Mouse (Mus musculus) T-helper 17 cell (primary cell): ENCODE measurements at regions not wholly inside any gene's neighbourhood (a gene's known extent, or its start where the extent isn't known, plus 50 kb on each side); places are given as distances from the start of the nearest gene placed in this dataset.
"Not testable (repeated sequence)": the region's sequence is repeated elsewhere in the genome, so short reads cannot be mapped to it uniquely, and the experiment has no call there.

Experiments used
- in situ Hi-C, 2 experiments: fragments of 300-600 bp; cut with MboI, MseI; formaldehyde crosslinking; loops; 1 replicate in 1 of 2; 2 replicates in 1 of 2; pipeline ENCODE4 v1.15.1; 2025; ENCODE audit warnings: high pct_unique_total_duplicates in 2 of 2

- in situ Hi-C loops = loop anchor here in 1 of 2 experiments (10.0 kb wide), 1 partner anchor 1306 kb away; no protein-coding TSS in a partner anchor
Observed at GRCm38 (mm10) chr5:74830646-74831045, 127.9 kb upstream of the Lnx1 start.

- in situ Hi-C loops = no loop called here
Observed at GRCm38 (mm10) chr5:74829003-74829402, 126.3 kb upstream of the Lnx1 start.

- in situ Hi-C loops = no loop called here
Observed at GRCm38 (mm10) chr5:74827944-74828343, 125.2 kb upstream of the Lnx1 start.

- in situ Hi-C loops = no loop called here
Observed at GRCm38 (mm10) chr5:74825517-74826254, 123.0 kb upstream of the Lnx1 start.

GRCm38 (mm10) chr5:74823719-74824118, 121.0 kb upstream of the Lnx1 start:
- in situ Hi-C loops = no loop called here

- in situ Hi-C loops = no loop called here
Observed at GRCm38 (mm10) chr5:74821969-74822368, 119.3 kb upstream of the Lnx1 start.

- in situ Hi-C loops = no loop called here
Observed at GRCm38 (mm10) chr5:74816523-74816922, 113.8 kb upstream of the Lnx1 start.

GRCm38 (mm10) chr5:74813396-74813795, 110.7 kb upstream of the Lnx1 start:
- in situ Hi-C loops = no loop called here

- in situ Hi-C loops = no loop called here
Observed at GRCm38 (mm10) chr5:74811046-74811445, 108.3 kb upstream of the Lnx1 start.

- in situ Hi-C loops = no loop called here
Observed at GRCm38 (mm10) chr5:74807581-74808221, 105.0 kb upstream of the Lnx1 start.

GRCm38 (mm10) chr5:74801946-74802345, 99.2 kb upstream of the Lnx1 start:
- in situ Hi-C loops = no loop called here

- in situ Hi-C loops = no loop called here
Observed at GRCm38 (mm10) chr5:74800351-74800750, 97.6 kb upstream of the Lnx1 start.

GRCm38 (mm10) chr5:74796421-74797067, 93.8 kb upstream of the Lnx1 start:
- in situ Hi-C loops = loop anchor here (5.0 kb wide), 2 partner anchors 356 to 366 kb away; partner anchors contain the start of gene Pdgfra (in 1 of the 2)

GRCm38 (mm10) chr5:74794726-74795125, 92.0 kb upstream of the Lnx1 start:
- in situ Hi-C loops = loop anchor here (5.0 kb wide), 2 partner anchors 358 to 368 kb away; partner anchors contain the start of gene Pdgfra (in 1 of the 2)

GRCm38 (mm10) chr5:74793431-74793830, 90.7 kb upstream of the Lnx1 start:
- in situ Hi-C loops = no loop called here

GRCm38 (mm10) chr5:74792936-74793335, 90.2 kb upstream of the Lnx1 start:
- in situ Hi-C loops = no loop called here

- in situ Hi-C loops = no loop called here
Observed at GRCm38 (mm10) chr5:74792301-74792700, 89.6 kb upstream of the Lnx1 start.

- in situ Hi-C loops = not testable (repeated sequence)
Observed at GRCm38 (mm10) chr5:74790501-74790900, 87.8 kb upstream of the Lnx1 start.

- in situ Hi-C loops = no loop called here
Observed at GRCm38 (mm10) chr5:74783906-74784305, 81.2 kb upstream of the Lnx1 start.

GRCm38 (mm10) chr5:74778076-74778465, 75.4 kb upstream of the Lnx1 start:
- in situ Hi-C loops = no loop called here

GRCm38 (mm10) chr5:74777381-74778075, 74.8 kb upstream of the Lnx1 start:
- in situ Hi-C loops = no loop called here

GRCm38 (mm10) chr5:74776081-74776480, 73.4 kb upstream of the Lnx1 start:
- in situ Hi-C loops = no loop called here
